Mouse (Mus musculus) liver, embryonic 11.5 days (tissue): Measurements from ENCODE around the gene Rad51. TPM values are rescaled to one million over a fixed set of nuclear protein-coding genes. Genes with fewer than 3 reads are reported as not detected.

ENCODE experiments used
- ATAC-seq: fragments of 200-750 bp; cut with Nextera tagmentation; replicated peaks from 2 replicates; pipeline ENCODE4 v1.8.0; 2017; ENCODE audit warnings: moderate number of reproducible peaks, mild to moderate bottlenecking, moderate TSS enrichment, moderate library complexity; ENCODE audit not compliant: low FRiP score
- DNase-seq: peaks from one replicate; pipeline ENCODE4 v3.0.0-alpha.2; 2017; ENCODE audit warnings: low spot score
- H3K27ac ChIP-seq: fragments of 300-500 bp; sonication (generic); 2 replicates; pipeline ENCODE4 v1.5.1; 2014; ENCODE audit warnings: mild to moderate bottlenecking, low read depth, low read length, control low read depth
- H3K27me3 ChIP-seq: fragments of 300-500 bp; sonication (generic); replicated peaks from 2 replicates; pipeline ENCODE4 v1.6.1; 2014; ENCODE audit warnings: low read length, mixed read lengths; ENCODE audit not compliant: control insufficient read depth, insufficient read depth
- H3K36me3 ChIP-seq: fragments of 300-500 bp; sonication (generic); 2 replicates; pipeline ENCODE4 v1.6.1; 2014; ENCODE audit warnings: mild to moderate bottlenecking, low read length, moderate library complexity, mixed read lengths; ENCODE audit not compliant: control insufficient read depth, insufficient read depth
- H3K4me1 ChIP-seq: fragments of 300-500 bp; sonication (generic); replicated peaks from 2 replicates; pipeline ENCODE4 v1.6.1; 2014; ENCODE audit warnings: low read length, mixed read lengths; ENCODE audit not compliant: control insufficient read depth, insufficient read depth
- H3K4me2 ChIP-seq: fragments of 300-500 bp; sonication (generic); 2 replicates; pipeline ENCODE4 v1.6.1; 2014; ENCODE audit warnings: mild to moderate bottlenecking, control low read depth, moderate library complexity
- H3K4me3 ChIP-seq: fragments of 300-500 bp; sonication (generic); 2 replicates; pipeline ENCODE4 v1.5.1; 2014; ENCODE audit warnings: low read depth, low read length, control low read depth
- H3K9ac ChIP-seq: fragments of 300-500 bp; sonication (generic); 2 replicates; pipeline ENCODE4 v1.6.1; 2014; ENCODE audit warnings: low read depth, low read length, control low read depth
- H3K9me3 ChIP-seq: fragments of 300-500 bp; sonication (generic); 2 replicates; pipeline ENCODE4 v1.6.1; 2016; ENCODE audit warnings: low read length, inconsistent platforms, mixed read lengths; ENCODE audit not compliant: control insufficient read depth
- WGBS: fragments of 180-500 bp; shearing (Covaris S2); extraction: QIAGEN DNeasy Blood & Tissue Kit; methylation state at CpG from one replicate; pipeline ENCODE4 v1.1.7; 2014; 5-methylcytosine and 5-hydroxymethylcytosine counted together
- polyA plus RNA-seq: library from polyadenylated mRNA; unstranded; fragments of >200 nt; fragmentation: Nextera tagmentation; extraction: Ambion mirVana; gene quantifications from 2 replicates; pipeline ENCODE4 v1.2.1, GENCODE M21; 2014

The Rad51 gene
- polyA plus RNA-seq, 1 experiment from 2014 or later, result 62.0 TPM

GRCm38 (mm10) chr2:119136346-119136898 lies 23.8 kb downstream of the Rad51 start:
- H3K9me3 ChIP-seq, result no peaks in the 10 kb centered on the region
- peak overlapping the region; percentile 3 for H3K4me2 ChIP-seq
- H3K4me3 ChIP-seq, result no peak overlapping the region
- H3K36me3 ChIP-seq, result peaks cover 40% of the 10 kb centered on the region
- peak overlapping the region; percentile 84 for H3K27ac ChIP-seq
- peak; percentile 97 for ATAC-seq
- 39% methylated on average over 5 of the region's 5 CpGs for WGBS
- DNase-seq, result no peak
- no peak overlapping the region for H3K9ac ChIP-seq
- peaks cover 19% of the 10 kb centered on the region for H3K4me1 ChIP-seq
- no peaks in the 10 kb centered on the region for H3K27me3 ChIP-seq

GRCm38 (mm10) chr2:119145199-119145598 lies 32.6 kb downstream of the Rad51 start:
- 86% methylated on average over 2 of the region's 2 CpGs for WGBS
- Histone ChIP-seq H3K4me2 (no peak overlapping the region), H3K27ac (no peak overlapping the region), H3K36me3 (peaks cover 66% of the 10 kb centered on the region), H3K9me3 (0 out of 2 replicates have a peak, but pooled peaks cover 3% of the 10 kb centered on the region), H3K27me3 (no peaks in the 10 kb centered on the region), H3K4me3 (no peak overlapping the region), H3K9ac (no peak overlapping the region), H3K4me1 (no peaks in the 10 kb centered on the region)
- DNase-seq, result no peak
- ATAC-seq, result no peak

- no peak overlapping the region for H3K9ac ChIP-seq
- 88% methylated on average over 6 of the region's 6 CpGs for WGBS
Observed at GRCm38 (mm10) chr2:119146435-119146834, 33.8 kb downstream of the Rad51 start.

GRCm38 (mm10) chr2:119147160-119147678 lies 34.6 kb downstream of the Rad51 start:
- H3K27ac ChIP-seq, result no peak overlapping the region
- DNase-seq (no peak), ATAC-seq (no peak)
- H3K4me2 ChIP-seq, result no peak overlapping the region
- no peak overlapping the region for H3K4me3 ChIP-seq
- peaks cover 70% of the 10 kb centered on the region for H3K36me3 ChIP-seq
- no peaks in the 10 kb centered on the region for H3K27me3 ChIP-seq
- no peak overlapping the region for H3K9ac ChIP-seq
- H3K4me1 ChIP-seq, result 0 out of 2 replicates have a peak, but pooled peaks cover 2% of the 10 kb centered on the region
- WGBS, result 91% methylated on average over 22 of the region's 22 CpGs
- H3K9me3 ChIP-seq, result 0 out of 2 replicates have a peak, but pooled peaks cover 3% of the 10 kb centered on the region

More at GRCm38 (mm10) chr2:119146435-119146834, 33.8 kb downstream of the Rad51 start:
- H3K27ac ChIP-seq, result no peak overlapping the region
- ATAC-seq (no peak), DNase-seq (no peak)
- H3K9me3 ChIP-seq, result 0 out of 2 replicates have a peak, but pooled peaks cover 3% of the 10 kb centered on the region
- no peak overlapping the region for H3K4me2 ChIP-seq
- no peaks in the 10 kb centered on the region for H3K4me1 ChIP-seq
- no peaks in the 10 kb centered on the region for H3K27me3 ChIP-seq
- peaks cover 74% of the 10 kb centered on the region for H3K36me3 ChIP-seq
- no peak overlapping the region for H3K4me3 ChIP-seq

GRCm38 (mm10) chr2:119147775-119148174 lies 35.2 kb downstream of the Rad51 start:
- no peak for DNase-seq
- Histone ChIP-seq H3K27me3 (no peaks in the 10 kb centered on the region), H3K27ac (no peak overlapping the region), H3K4me1 (0 out of 2 replicates have a peak, but pooled peaks cover 2% of the 10 kb centered on the region), H3K36me3 (peaks cover 65% of the 10 kb centered on the region), H3K9ac (no peak overlapping the region), H3K4me2 (no peak overlapping the region), H3K9me3 (0 out of 2 replicates have a peak, but pooled peaks cover 3% of the 10 kb centered on the region), H3K4me3 (no peak overlapping the region)
- no peak for ATAC-seq
- WGBS, result 93% methylated on average over 8 of the region's 8 CpGs

- no peak overlapping the region for H3K4me2 ChIP-seq
- peaks cover 20% of the 10 kb centered on the region for H3K4me1 ChIP-seq
- H3K27me3 ChIP-seq, result no peaks in the 10 kb centered on the region
- H3K9ac ChIP-seq, result no peak overlapping the region
- ATAC-seq (no peak), DNase-seq (no peak)
- no peak overlapping the region for H3K27ac ChIP-seq
- 62% methylated on average over 6 of the region's 6 CpGs for WGBS
- no peak overlapping the region for H3K4me3 ChIP-seq
- peaks cover 48% of the 10 kb centered on the region for H3K36me3 ChIP-seq
- H3K9me3 ChIP-seq, result no peaks in the 10 kb centered on the region
Observed at GRCm38 (mm10) chr2:119152255-119152654, 39.7 kb downstream of the Rad51 start.

- peak overlapping the region; percentile 73 for H3K4me2 ChIP-seq
- peak overlapping the region; percentile 94 for H3K27ac ChIP-seq
- H3K27me3 ChIP-seq, result no peaks in the 10 kb centered on the region
- peak overlapping the region; percentile 94 for H3K4me3 ChIP-seq
- peaks cover 23% of the 10 kb centered on the region for H3K4me1 ChIP-seq
- no peaks in the 10 kb centered on the region for H3K9me3 ChIP-seq
- no peak for DNase-seq
- H3K36me3 ChIP-seq, result peaks cover 29% of the 10 kb centered on the region
- peak; percentile 48 for ATAC-seq
- 71% methylated on average over 2 of the region's 2 CpGs for WGBS
- H3K9ac ChIP-seq, result peak overlapping the region; percentile 13
Observed at GRCm38 (mm10) chr2:119154683-119155082, 42.1 kb downstream of the Rad51 start.

- H3K36me3 ChIP-seq, result peaks cover 25% of the 10 kb centered on the region
- H3K4me2 ChIP-seq, result peak overlapping the region; percentile 73
- H3K9me3 ChIP-seq, result no peaks in the 10 kb centered on the region
- 22% methylated on average over 9 of the region's 9 CpGs for WGBS
- H3K4me3 ChIP-seq, result peak overlapping the region; percentile 94
- ATAC-seq (peak; percentile 91), DNase-seq (peak; percentile 67)
- H3K4me1 ChIP-seq, result peaks cover 23% of the 10 kb centered on the region
- H3K27me3 ChIP-seq, result no peaks in the 10 kb centered on the region
- H3K27ac ChIP-seq, result peak overlapping the region; percentile 94
- peak overlapping the region; percentile 91 for H3K9ac ChIP-seq
Observed at GRCm38 (mm10) chr2:119155388-119155787, 42.8 kb downstream of the Rad51 start.
